Mouse (Mus musculus): ENCODE measurements at regions not wholly inside any gene's neighbourhood (a gene's known extent, or its start where the extent isn't known, plus 50 kb on each side); places are given as distances from the start of the nearest gene placed in this dataset.

GRCm38 (mm10) chr7:145098335-145098734 is 109.6 kb downstream of the 1810010D01Rik start:
- Histone ChIP-seq H3K9ac (replicated peaks; ENCODE audit: low read length) (no peak overlapping the region), H3K27ac (replicated peaks; ENCODE audit: low read depth, low read length) (no peak overlapping the region), H3K27me3 (ENCODE audit: control insufficient read depth, insufficient read depth, low read length) (no peaks in the 10 kb centered on the region), H3K4me3 (ENCODE audit: low read depth, low read length) (no peak overlapping the region), H3K4me2 (ENCODE audit: low read depth, low read length) (no peak overlapping the region), H3K36me3 (replicated peaks; ENCODE audit: control insufficient read depth, insufficient read depth, low read depth, low read length) (no peaks in the 10 kb centered on the region), H3K9me3 (replicated peaks; ENCODE audit: control insufficient read depth, low read length) (no peaks in the 10 kb centered on the region), H3K4me1 (ENCODE audit: control insufficient read depth, insufficient read depth, low read length) (no peaks in the 10 kb centered on the region)
- WGBS: 92% methylated on average over 6 of the region's 6 CpGs
- DNase-seq (ENCODE audit: low spot score) (no peak), ATAC-seq (replicated peaks; ENCODE audit: insufficient number of reproducible peaks, low FRiP score, low TSS enrichment, low read depth) (no peak)

GRCm38 (mm10) chr7:145094134-145094526 is 113.8 kb downstream of the 1810010D01Rik start:
- Histone ChIP-seq H3K4me3 (ENCODE audit: low read depth, low read length) (no peak overlapping the region), H3K27ac (replicated peaks; ENCODE audit: low read depth, low read length) (no peak overlapping the region), H3K4me1 (ENCODE audit: control insufficient read depth, insufficient read depth, low read length) (no peaks in the 10 kb centered on the region), H3K36me3 (replicated peaks; ENCODE audit: control insufficient read depth, insufficient read depth, low read depth, low read length) (no peaks in the 10 kb centered on the region), H3K9me3 (replicated peaks; ENCODE audit: control insufficient read depth, low read length) (no peaks in the 10 kb centered on the region), H3K27me3 (ENCODE audit: control insufficient read depth, insufficient read depth, low read length) (no peaks in the 10 kb centered on the region), H3K9ac (replicated peaks; ENCODE audit: low read length) (no peak overlapping the region), H3K4me2 (ENCODE audit: low read depth, low read length) (no peak overlapping the region)
- 84% methylated on average over 7 of the region's 7 CpGs for WGBS
- DNase-seq (ENCODE audit: low spot score) (no peak), ATAC-seq (replicated peaks; ENCODE audit: insufficient number of reproducible peaks, low FRiP score, low TSS enrichment, low read depth) (no peak)

GRCm38 (mm10) chr7:145093417-145094133 is 114.3 kb downstream of the 1810010D01Rik start:
- H3K36me3 ChIP-seq (replicated peaks; ENCODE audit: control insufficient read depth, insufficient read depth, low read depth, low read length): no peaks in the 10 kb centered on the region
- no peak overlapping the region for H3K9ac ChIP-seq (replicated peaks; ENCODE audit: low read length)
- no peaks in the 10 kb centered on the region for H3K9me3 ChIP-seq (replicated peaks; ENCODE audit: control insufficient read depth, low read length)
- H3K4me1 ChIP-seq (ENCODE audit: control insufficient read depth, insufficient read depth, low read length): no peaks in the 10 kb centered on the region
- H3K4me3 ChIP-seq (ENCODE audit: low read depth, low read length): no peak overlapping the region
- H3K4me2 ChIP-seq (ENCODE audit: low read depth, low read length): no peak overlapping the region
- no peak for ATAC-seq (replicated peaks; ENCODE audit: insufficient number of reproducible peaks, low FRiP score, low TSS enrichment, low read depth)
- no peak overlapping the region for H3K27ac ChIP-seq (replicated peaks; ENCODE audit: low read depth, low read length)
- DNase-seq (ENCODE audit: low spot score): no peak
- no peaks in the 10 kb centered on the region for H3K27me3 ChIP-seq (ENCODE audit: control insufficient read depth, insufficient read depth, low read length)
- 78% methylated on average over 3 of the region's 3 CpGs for WGBS

- H3K36me3 ChIP-seq (replicated peaks; ENCODE audit: control insufficient read depth, insufficient read depth, low read depth, low read length): no peaks in the 10 kb centered on the region
- H3K27me3 ChIP-seq (ENCODE audit: control insufficient read depth, insufficient read depth, low read length): no peaks in the 10 kb centered on the region
- H3K9me3 ChIP-seq (replicated peaks; ENCODE audit: control insufficient read depth, low read length): no peaks in the 10 kb centered on the region
- no peak overlapping the region for H3K4me2 ChIP-seq (ENCODE audit: low read depth, low read length)
- ATAC-seq (replicated peaks; ENCODE audit: insufficient number of reproducible peaks, low FRiP score, low TSS enrichment, low read depth) (no peak), DNase-seq (ENCODE audit: low spot score) (no peak)
- no peak overlapping the region for H3K27ac ChIP-seq (replicated peaks; ENCODE audit: low read depth, low read length)
- H3K4me1 ChIP-seq (ENCODE audit: control insufficient read depth, insufficient read depth, low read length): no peaks in the 10 kb centered on the region
- no peak overlapping the region for H3K4me3 ChIP-seq (ENCODE audit: low read depth, low read length)
- no peak overlapping the region for H3K9ac ChIP-seq (replicated peaks; ENCODE audit: low read length)
- 69% methylated on average over 6 of the region's 6 CpGs for WGBS
Observed at GRCm38 (mm10) chr7:145092392-145093176, 115.3 kb downstream of the 1810010D01Rik start.

GRCm38 (mm10) chr7:145090849-145091248 is 117.1 kb downstream of the 1810010D01Rik start:
- H3K4me2 ChIP-seq (ENCODE audit: low read depth, low read length): no peak overlapping the region
- H3K9me3 ChIP-seq (replicated peaks; ENCODE audit: control insufficient read depth, low read length): no peaks in the 10 kb centered on the region
- H3K27me3 ChIP-seq (ENCODE audit: control insufficient read depth, insufficient read depth, low read length): no peaks in the 10 kb centered on the region
- no peaks in the 10 kb centered on the region for H3K36me3 ChIP-seq (replicated peaks; ENCODE audit: control insufficient read depth, insufficient read depth, low read depth, low read length)
- no peak overlapping the region for H3K27ac ChIP-seq (replicated peaks; ENCODE audit: low read depth, low read length)
- DNase-seq (ENCODE audit: low spot score): no peak
- WGBS: 94% methylated on average over 4 of the region's 4 CpGs
- H3K4me1 ChIP-seq (ENCODE audit: control insufficient read depth, insufficient read depth, low read length): no peaks in the 10 kb centered on the region
- no peak overlapping the region for H3K4me3 ChIP-seq (ENCODE audit: low read depth, low read length)
- no peak for ATAC-seq (replicated peaks; ENCODE audit: insufficient number of reproducible peaks, low FRiP score, low TSS enrichment, low read depth)
- H3K9ac ChIP-seq (replicated peaks; ENCODE audit: low read length): no peak overlapping the region

- Histone ChIP-seq H3K36me3 (replicated peaks; ENCODE audit: control insufficient read depth, insufficient read depth, low read depth, low read length) (no peaks in the 10 kb centered on the region), H3K4me2 (ENCODE audit: low read depth, low read length) (no peak overlapping the region), H3K27me3 (ENCODE audit: control insufficient read depth, insufficient read depth, low read length) (no peaks in the 10 kb centered on the region), H3K9me3 (replicated peaks; ENCODE audit: control insufficient read depth, low read length) (no peaks in the 10 kb centered on the region), H3K4me1 (ENCODE audit: control insufficient read depth, insufficient read depth, low read length) (no peaks in the 10 kb centered on the region), H3K27ac (replicated peaks; ENCODE audit: low read depth, low read length) (no peak overlapping the region), H3K4me3 (ENCODE audit: low read depth, low read length) (no peak overlapping the region), H3K9ac (replicated peaks; ENCODE audit: low read length) (no peak overlapping the region)
- DNase-seq (ENCODE audit: low spot score) (no peak), ATAC-seq (replicated peaks; ENCODE audit: insufficient number of reproducible peaks, low FRiP score, low TSS enrichment, low read depth) (no peak)
- WGBS: 88% methylated on average over 3 of the region's 3 CpGs
Observed at GRCm38 (mm10) chr7:145089315-145089721, 118.6 kb downstream of the 1810010D01Rik start.

- no peaks in the 10 kb centered on the region for H3K9me3 ChIP-seq (replicated peaks; ENCODE audit: control insufficient read depth, low read length)
- H3K4me2 ChIP-seq (ENCODE audit: low read depth, low read length): no peak overlapping the region
- H3K27me3 ChIP-seq (ENCODE audit: control insufficient read depth, insufficient read depth, low read length): no peaks in the 10 kb centered on the region
- DNase-seq (ENCODE audit: low spot score): no peak
- no peak overlapping the region for H3K4me3 ChIP-seq (ENCODE audit: low read depth, low read length)
- no peak overlapping the region for H3K27ac ChIP-seq (replicated peaks; ENCODE audit: low read depth, low read length)
- H3K9ac ChIP-seq (replicated peaks; ENCODE audit: low read length): no peak overlapping the region
- no peak for ATAC-seq (replicated peaks; ENCODE audit: insufficient number of reproducible peaks, low FRiP score, low TSS enrichment, low read depth)
- WGBS: 88% methylated on average over 3 of the region's 3 CpGs
- no peaks in the 10 kb centered on the region for H3K4me1 ChIP-seq (ENCODE audit: control insufficient read depth, insufficient read depth, low read length)
- H3K36me3 ChIP-seq (replicated peaks; ENCODE audit: control insufficient read depth, insufficient read depth, low read depth, low read length): no peaks in the 10 kb centered on the region
Observed at GRCm38 (mm10) chr7:145088655-145089054, 119.3 kb downstream of the 1810010D01Rik start.

- no peak for ATAC-seq (replicated peaks; ENCODE audit: insufficient number of reproducible peaks, low FRiP score, low TSS enrichment, low read depth)
Observed at GRCm38 (mm10) chr7:145087790-145088189, 120.1 kb downstream of the 1810010D01Rik start.

More at GRCm38 (mm10) chr7:145087790-145088189, 120.1 kb downstream of the 1810010D01Rik start:
- Histone ChIP-seq H3K9me3 (replicated peaks; ENCODE audit: control insufficient read depth, low read length) (no peaks in the 10 kb centered on the region), H3K4me1 (ENCODE audit: control insufficient read depth, insufficient read depth, low read length) (no peaks in the 10 kb centered on the region), H3K4me3 (ENCODE audit: low read depth, low read length) (no peak overlapping the region), H3K9ac (replicated peaks; ENCODE audit: low read length) (no peak overlapping the region), H3K27me3 (ENCODE audit: control insufficient read depth, insufficient read depth, low read length) (no peaks in the 10 kb centered on the region), H3K36me3 (replicated peaks; ENCODE audit: control insufficient read depth, insufficient read depth, low read depth, low read length) (no peaks in the 10 kb centered on the region), H3K4me2 (ENCODE audit: low read depth, low read length) (no peak overlapping the region), H3K27ac (replicated peaks; ENCODE audit: low read depth, low read length) (no peak overlapping the region)
- WGBS: 70% methylated on average over 5 of the region's 5 CpGs
- DNase-seq (ENCODE audit: low spot score): no peak
